Mouse (Mus musculus): Measurements from ENCODE around the gene Gja10. TPM values are rescaled to one million over a fixed set of nuclear protein-coding genes. Genes with fewer than 3 reads are reported as not detected.

Gja10 gene
- polyA plus RNA-seq (2012; rRNA removed): not detected in 2 replicates

DNA sequence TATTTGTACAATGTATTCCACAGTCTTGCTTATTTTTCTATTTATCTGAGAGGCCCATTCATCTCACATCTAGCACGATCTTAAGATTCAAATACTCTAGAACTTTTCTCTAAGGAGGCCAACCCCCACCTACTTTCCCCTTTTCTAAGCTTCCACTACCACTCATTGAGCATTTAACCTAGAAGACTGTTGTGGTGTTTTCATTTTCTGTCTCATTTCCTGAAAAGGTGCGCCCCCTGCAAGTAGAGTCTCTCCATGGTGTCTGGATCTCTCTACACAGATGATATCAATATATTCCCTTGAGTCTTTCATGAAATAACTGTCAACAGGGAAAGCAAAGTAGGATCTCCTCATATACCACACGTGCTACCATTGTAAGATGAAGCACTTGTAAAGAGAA lies at the start of gene Gja10:
TSS of gene Gja10 (minus strand) at position 101 of the 400 bp plus-strand sequence.
- Histone ChIP-seq H3K27ac (ENCODE audit: insufficient read depth, low read depth, low read length) (no peak within 1 kb of the TSS), H3K36me3 (ENCODE audit: control insufficient read depth, insufficient read depth, low read length) (no peaks in the 10 kb centered on the region), H3K27me3 (ENCODE audit: control insufficient read depth, insufficient read depth, low read length) (no peaks in the 10 kb centered on the region), H3K4me3 (ENCODE audit: low read depth, low read length) (no peak within 1 kb of the TSS), H3K4me1 (ENCODE audit: control insufficient read depth, insufficient read depth, insufficient read length, low read length) (no peaks in the 10 kb centered on the region)
- TF ChIP-seq CTCF (IDR thresholded peaks at IDR 0.05; ENCODE audit: extremely low read depth, insufficient read length, insufficient replicate concordance, low read depth, low read length) (no peak), POLR2A (IDR thresholded peaks at IDR 0.05; ENCODE audit: low read depth, low read length) (no peak)
- WGBS: 61% methylated on average over 3 of the region's 3 CpGs

DNA sequence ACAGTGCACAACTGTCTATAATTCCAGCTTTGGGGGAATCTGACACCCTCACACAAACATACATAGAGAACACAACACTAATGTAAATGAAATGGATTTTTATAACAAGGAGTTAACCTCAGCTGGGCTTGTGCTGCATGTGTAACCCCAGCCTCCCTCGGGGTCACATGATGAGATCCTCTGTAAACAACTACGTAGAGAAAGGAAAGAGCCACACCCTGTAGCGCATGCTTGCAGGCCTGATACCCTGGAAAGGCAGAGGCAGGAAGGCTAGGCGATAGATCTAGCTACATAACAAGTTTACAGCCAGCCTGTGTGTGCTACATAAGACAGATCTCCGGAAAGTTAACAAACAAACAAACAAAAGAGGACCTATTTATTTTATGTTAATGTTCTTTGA lies 49.1 kb upstream of the Gja10 start:
- Histone ChIP-seq H3K27me3 (ENCODE audit: control insufficient read depth, insufficient read depth, low read length) (no peaks in the 10 kb centered on the region), H3K27ac (ENCODE audit: insufficient read depth, low read depth, low read length) (no peak overlapping the region), H3K4me3 (ENCODE audit: low read depth, low read length) (no peak overlapping the region), H3K4me1 (ENCODE audit: control insufficient read depth, insufficient read depth, insufficient read length, low read length) (no peaks in the 10 kb centered on the region), H3K36me3 (ENCODE audit: control insufficient read depth, insufficient read depth, low read length) (peaks cover 22% of the 10 kb centered on the region)
- 53% methylated on average over 5 of the region's 5 CpGs for whole genome bisulfite sequencing
- no peak for TF ChIP-seq POLR2A (IDR thresholded peaks at IDR 0.05; ENCODE audit: low read depth, low read length)
- no peak for TF ChIP-seq CTCF (IDR thresholded peaks at IDR 0.05; ENCODE audit: extremely low read depth, insufficient read length, insufficient replicate concordance, low read depth, low read length)

GRCm38 (mm10) chr4:32621637-32622036 lies 19.1 kb upstream of the Gja10 start:
- peaks cover 4% of the 10 kb centered on the region; the same call in 1 of the 2 replicates for H3K36me3 ChIP-seq (ENCODE audit: control insufficient read depth, insufficient read depth, low read length)
- H3K4me1 ChIP-seq (ENCODE audit: control insufficient read depth, insufficient read depth, insufficient read length, low read length): no peaks in the 10 kb centered on the region
- H3K27ac ChIP-seq (ENCODE audit: insufficient read depth, low read depth, low read length): no peak overlapping the region
- H3K4me3 ChIP-seq (ENCODE audit: low read depth, low read length): no peak overlapping the region
- TF ChIP-seq POLR2A (IDR thresholded peaks at IDR 0.05; ENCODE audit: low read depth, low read length) (no peak), CTCF (IDR thresholded peaks at IDR 0.05; ENCODE audit: extremely low read depth, insufficient read length, insufficient replicate concordance, low read depth, low read length) (no peak)
- H3K27me3 ChIP-seq (ENCODE audit: control insufficient read depth, insufficient read depth, low read length): no peaks in the 10 kb centered on the region

DNA sequence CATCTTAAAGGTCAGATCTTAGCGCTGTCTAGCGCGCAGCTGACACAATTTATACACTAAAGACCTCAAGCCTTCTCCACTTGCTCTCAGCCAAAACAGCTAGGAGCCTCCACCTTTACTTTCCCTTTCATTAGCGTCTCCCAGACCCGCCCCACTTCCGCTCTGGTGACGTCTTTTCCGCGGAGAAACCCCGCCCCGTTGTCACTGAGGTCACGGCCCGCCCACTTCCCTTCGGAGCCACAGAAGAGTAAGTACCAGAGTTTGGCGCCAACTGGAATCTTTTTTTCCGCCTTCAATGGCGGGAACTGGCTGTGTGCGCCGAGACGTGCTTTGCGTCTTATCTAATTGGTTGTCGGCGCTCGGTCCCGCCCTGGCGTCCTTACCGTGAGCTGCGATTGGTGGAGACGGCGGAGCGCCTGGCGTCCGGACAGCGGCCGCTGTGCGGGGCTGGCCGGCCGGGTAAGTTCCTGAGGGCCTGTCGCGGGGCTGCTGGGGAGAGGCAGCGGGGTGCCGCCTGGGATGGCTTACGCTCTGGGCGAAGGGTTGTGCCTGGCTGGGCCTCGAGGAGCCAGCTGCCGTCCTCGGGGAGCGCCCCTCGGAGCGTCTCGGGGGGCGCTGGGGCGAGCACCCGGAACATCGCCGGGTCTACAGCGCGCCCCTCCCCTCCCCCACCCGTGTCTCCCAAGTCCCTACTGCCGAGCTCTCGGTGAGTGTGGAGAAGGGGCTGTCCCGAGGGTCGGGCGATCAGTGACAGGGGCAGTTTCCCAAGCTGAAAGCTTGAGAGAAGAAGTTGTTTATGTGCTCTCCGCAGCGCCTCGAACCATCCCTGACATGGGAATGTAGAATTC lies 12.7 kb upstream of the Gja10 start, which contains the start of gene Casp8ap2:
TSS of gene Casp8ap2 (plus strand) at position 418 of the 848 bp plus-strand sequence.
- Histone ChIP-seq H3K27me3 (ENCODE audit: control insufficient read depth, insufficient read depth, low read length) (no peaks in the 10 kb centered on the region), H3K4me3 (ENCODE audit: low read depth, low read length) (peak within 1 kb of the TSS; percentile 95), H3K27ac (ENCODE audit: insufficient read depth, low read depth, low read length) (peak within 1 kb of the TSS; percentile 44), H3K36me3 (ENCODE audit: control insufficient read depth, insufficient read depth, low read length) (no peaks in the 10 kb centered on the region; the same call in 1 of the 2 replicates), H3K4me1 (ENCODE audit: control insufficient read depth, insufficient read depth, insufficient read length, low read length) (no peaks in the 10 kb centered on the region)
- TF ChIP-seq POLR2A (IDR thresholded peaks at IDR 0.05; ENCODE audit: low read depth, low read length) (no peak), CTCF (IDR thresholded peaks at IDR 0.05; ENCODE audit: extremely low read depth, insufficient read length, insufficient replicate concordance, low read depth, low read length) (no peak)
- WGBS: under 1% methylated on average over 67 of the region's 67 CpGs

DNA sequence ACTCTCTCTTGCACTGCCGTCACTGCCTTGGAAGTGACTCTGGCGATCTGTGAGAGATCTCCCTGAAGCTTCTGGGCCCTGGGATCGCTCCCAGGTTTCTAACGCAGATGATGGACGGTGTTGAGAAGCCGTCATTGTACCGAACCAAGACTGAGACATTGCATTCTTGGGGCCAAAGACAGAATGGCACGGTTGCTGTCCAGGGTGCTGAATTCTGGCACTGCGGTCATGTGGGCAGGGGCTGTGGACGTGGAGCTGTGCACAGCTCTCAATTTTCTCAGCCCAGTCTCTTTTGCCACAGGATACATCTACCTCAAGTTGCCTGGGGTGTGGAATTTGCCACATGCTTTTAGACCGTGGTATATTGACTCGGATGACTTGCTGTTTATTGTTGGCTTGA lies 1.4 kb downstream of the Gja10 start:
- TF ChIP-seq CTCF (IDR thresholded peaks at IDR 0.05; ENCODE audit: extremely low read depth, insufficient read length, insufficient replicate concordance, low read depth, low read length) (no peak), POLR2A (IDR thresholded peaks at IDR 0.05; ENCODE audit: low read depth, low read length) (no peak)
- no peaks in the 10 kb centered on the region for H3K4me1 ChIP-seq (ENCODE audit: control insufficient read depth, insufficient read depth, insufficient read length, low read length)
- WGBS: 26% methylated on average over 12 of the region's 12 CpGs

GRCm38 (mm10) chr4:32588237-32588636 lies 14.3 kb downstream of the Gja10 start:
- H3K4me1 ChIP-seq (ENCODE audit: control insufficient read depth, insufficient read depth, insufficient read length, low read length): no peaks in the 10 kb centered on the region
- no peak overlapping the region for H3K27ac ChIP-seq (ENCODE audit: insufficient read depth, low read depth, low read length)
- no peak overlapping the region for H3K4me3 ChIP-seq (ENCODE audit: low read depth, low read length)
- H3K27me3 ChIP-seq (ENCODE audit: control insufficient read depth, insufficient read depth, low read length): no peaks in the 10 kb centered on the region
- no peaks in the 10 kb centered on the region for H3K36me3 ChIP-seq (ENCODE audit: control insufficient read depth, insufficient read depth, low read length)
- 72% methylated on average over 6 of the region's 6 CpGs for WGBS
- no peak for TF ChIP-seq CTCF (IDR thresholded peaks at IDR 0.05; ENCODE audit: extremely low read depth, insufficient read length, insufficient replicate concordance, low read depth, low read length)
- TF ChIP-seq POLR2A (IDR thresholded peaks at IDR 0.05; ENCODE audit: low read depth, low read length): no peak

More for the DNA sequence above, 1.4 kb downstream of the Gja10 start:
- no peaks in the 10 kb centered on the region for H3K27me3 ChIP-seq (ENCODE audit: control insufficient read depth, insufficient read depth, low read length)
- no peaks in the 10 kb centered on the region for H3K36me3 ChIP-seq (ENCODE audit: control insufficient read depth, insufficient read depth, low read length)
- H3K27ac ChIP-seq (ENCODE audit: insufficient read depth, low read depth, low read length): no peak overlapping the region
- H3K4me3 ChIP-seq (ENCODE audit: low read depth, low read length): no peak overlapping the region

- H3K4me1 ChIP-seq (ENCODE audit: control insufficient read depth, insufficient read depth, insufficient read length, low read length): no peaks in the 10 kb centered on the region
- WGBS: 83% methylated on average over 5 of the region's 5 CpGs
- H3K27me3 ChIP-seq (ENCODE audit: control insufficient read depth, insufficient read depth, low read length): no peaks in the 10 kb centered on the region
- TF ChIP-seq POLR2A (IDR thresholded peaks at IDR 0.05; ENCODE audit: low read depth, low read length): no peak
- no peak for TF ChIP-seq CTCF (IDR thresholded peaks at IDR 0.05; ENCODE audit: extremely low read depth, insufficient read length, insufficient replicate concordance, low read depth, low read length)
- H3K4me3 ChIP-seq (ENCODE audit: low read depth, low read length): no peak overlapping the region
- H3K27ac ChIP-seq (ENCODE audit: insufficient read depth, low read depth, low read length): no peak overlapping the region
- no peaks in the 10 kb centered on the region for H3K36me3 ChIP-seq (ENCODE audit: control insufficient read depth, insufficient read depth, low read length)
Observed at GRCm38 (mm10) chr4:32587543-32587942, 15.0 kb downstream of the Gja10 start.

Measured in small intestine, adult 2 months (tissue).